In the genomic region with DNA sequence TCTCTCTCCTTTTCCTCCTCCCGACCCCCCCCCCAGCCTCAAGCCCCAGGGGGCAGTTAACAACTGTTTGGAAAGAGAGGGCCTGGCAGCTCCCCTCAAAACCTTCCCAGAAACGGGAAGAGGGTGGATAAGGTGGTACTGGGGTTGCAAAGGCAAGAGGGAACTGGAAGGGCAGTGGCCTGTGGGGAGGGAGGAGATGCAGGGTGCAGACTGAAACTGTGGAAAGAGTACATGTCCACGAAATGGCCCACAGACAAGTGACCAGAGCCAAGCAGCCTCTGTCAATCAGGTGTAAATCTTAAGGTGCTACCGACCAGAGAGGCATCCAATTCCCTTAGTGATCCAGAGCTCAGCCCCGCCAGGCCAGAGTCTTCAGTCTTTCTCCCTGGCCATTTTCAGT, we compare ENCODE assay signal across 8 mouse cellular contexts.
DNase-seq lines count a peak whose midpoint lies in the region; ATAC-seq and TF ChIP-seq lines count a peak whose summit lies in the region.

No protein-coding gene starts in this region.

- peak overlapping the region; percentile 74; the same call in 1 of the 2 replicates for H3K4me3 ChIP-seq in E14TG2a.4 (replicated peaks; ENCODE audit: low read length)
- peak overlapping the region; percentile 42 for H3K4me3 ChIP-seq in forebrain, embryonic 12.5 days (replicated peaks)
- H3K4me3 ChIP-seq in hindbrain, embryonic 15.5 days, result no peak overlapping the region
- H3K4me3 ChIP-seq in midbrain, embryonic 13.5 days (replicated peaks), result peak overlapping the region; percentile 41

- H3K9me3 ChIP-seq in E14TG2a.4 (ENCODE audit: low read length), result no peaks in the 10 kb centered on the region
- H3K9me3 ChIP-seq in forebrain, embryonic 12.5 days, result no peaks in the 10 kb centered on the region
- H3K9me3 ChIP-seq in hindbrain, embryonic 15.5 days, result no peaks in the 10 kb centered on the region
- no peaks in the 10 kb centered on the region for H3K9me3 ChIP-seq in midbrain, embryonic 13.5 days

- H3K9ac ChIP-seq in forebrain, embryonic 12.5 days, result peak overlapping the region; percentile 22; the same call in 1 of the 2 replicates
- H3K9ac ChIP-seq in hindbrain, embryonic 15.5 days, result no peak overlapping the region
- peak overlapping the region; percentile 46; the same call in 1 of the 2 replicates for H3K9ac ChIP-seq in midbrain, embryonic 13.5 days (replicated peaks)

- TF ChIP-seq CTCF in E14TG2a.4 (conservative IDR thresholded peaks at IDR 0.05; ENCODE audit: low read length), result no peak

- no peaks in the 10 kb centered on the region for H3K36me3 ChIP-seq in E14TG2a.4 (ENCODE audit: insufficient read depth, low read length)
- no peaks in the 10 kb centered on the region for H3K36me3 ChIP-seq in forebrain, embryonic 12.5 days (replicated peaks)
- H3K36me3 ChIP-seq in hindbrain, embryonic 15.5 days, result no peaks in the 10 kb centered on the region
- H3K36me3 ChIP-seq in midbrain, embryonic 13.5 days, result no peaks in the 10 kb centered on the region

- peaks cover 60% of the 10 kb centered on the region for H3K27me3 ChIP-seq in E14TG2a.4 (ENCODE audit: insufficient read depth, low read length)
- peaks cover 29% of the 10 kb centered on the region for H3K27me3 ChIP-seq in forebrain, embryonic 12.5 days
- peaks cover 16% of the 10 kb centered on the region for H3K27me3 ChIP-seq in hindbrain, embryonic 15.5 days
- H3K27me3 ChIP-seq in midbrain, embryonic 13.5 days, result peaks cover 39% of the 10 kb centered on the region

- peaks cover 23% of the 10 kb centered on the region for H3K4me1 ChIP-seq in E14TG2a.4 (replicated peaks; ENCODE audit: low read depth, low read length)
- peaks cover 12% of the 10 kb centered on the region for H3K4me1 ChIP-seq in forebrain, embryonic 12.5 days
- peaks cover 11% of the 10 kb centered on the region for H3K4me1 ChIP-seq in hindbrain, embryonic 15.5 days (replicated peaks)
- peaks cover 15% of the 10 kb centered on the region for H3K4me1 ChIP-seq in midbrain, embryonic 13.5 days (replicated peaks)

- DNase-seq in spleen, postnatal 4 days (ENCODE audit: low spot score in 2 of 2), result no peak
- no peak for DNase-seq in urinary bladder, adult 2 months (ENCODE audit: low spot score)
- no peak for DNase-seq in MN1 (ENCODE audit: low spot score)
- no peak for DNase-seq in testis, postnatal 10 days (ENCODE audit: low spot score)

- 7% methylated on average over 5 of the region's 5 CpGs for WGBS in forebrain, embryonic 12.5 days
- WGBS in hindbrain, embryonic 15.5 days, result 6% methylated on average over 5 of the region's 5 CpGs
- 3% methylated on average over 5 of the region's 5 CpGs for WGBS in midbrain, embryonic 13.5 days

- H3K4me2 ChIP-seq in forebrain, embryonic 12.5 days, result peak overlapping the region; percentile 62
- peak overlapping the region; percentile 60 for H3K4me2 ChIP-seq in hindbrain, embryonic 15.5 days
- H3K4me2 ChIP-seq in midbrain, embryonic 13.5 days (replicated peaks), result peak overlapping the region; percentile 78

- ATAC-seq in forebrain, embryonic 12.5 days (ENCODE audit: low FRiP score), result no peak
- ATAC-seq in hindbrain, embryonic 15.5 days (ENCODE audit: low FRiP score, low read depth), result no peak
- ATAC-seq in midbrain, embryonic 13.5 days, result peak; percentile 48; the same call in 1 of the 2 replicates

- no peak overlapping the region for H3K27ac ChIP-seq in forebrain, embryonic 12.5 days
- H3K27ac ChIP-seq in hindbrain, embryonic 15.5 days (replicated peaks), result no peak overlapping the region
- no peak overlapping the region for H3K27ac ChIP-seq in midbrain, embryonic 13.5 days
